In genomic region chr17:64490664-64491063, GRCm38 (mm10) we compare ENCODE assay signal across 21 mouse cellular contexts.
DNase-seq lines count a peak whose midpoint lies in the region; ATAC-seq lines count a peak whose summit lies in the region.
"Had no signal": no experiment of that assay in that cellular context is flagged by ENCODE, and none has a peak within 500 bp of the region (broad histone marks: within the 10 kb centered on the region; RNA-seq: fewer than 3 reads in every experiment).

No protein-coding gene starts in this region.

- H3K27ac ChIP-seq in forebrain, embryonic 11.5 days (ENCODE audit: low read depth, low read length), result no peak overlapping the region
- no peak overlapping the region for H3K27ac ChIP-seq in forebrain, embryonic 10.5 days
- H3K27ac ChIP-seq in neural tube, embryonic 12.5 days, result no peak overlapping the region
- no peak overlapping the region for H3K27ac ChIP-seq in neural tube, embryonic 15.5 days (replicated peaks)
- no peak overlapping the region for H3K27ac ChIP-seq in hindbrain, embryonic 12.5 days
- H3K27ac ChIP-seq in midbrain, embryonic 16.5 days (ENCODE audit: low read length), result no peak overlapping the region
- H3K27ac ChIP-seq in kidney, embryonic 15.5 days, result no peak overlapping the region
- H3K27ac ChIP-seq: embryonic facial prominence, embryonic 10.5 days; liver, embryonic 15.5 days had no signal

- no peak overlapping the region for H3K4me2 ChIP-seq in forebrain, embryonic 11.5 days (ENCODE audit: low read depth, low read length, severe bottlenecking)
- H3K4me2 ChIP-seq in neural tube, embryonic 12.5 days (replicated peaks), result no peak overlapping the region
- H3K4me2 ChIP-seq in neural tube, embryonic 15.5 days, result no peak overlapping the region
- H3K4me2 ChIP-seq in hindbrain, embryonic 12.5 days (replicated peaks), result no peak overlapping the region
- H3K4me2 ChIP-seq in midbrain, embryonic 16.5 days (ENCODE audit: low read length), result no peak overlapping the region
- no peak overlapping the region for H3K4me2 ChIP-seq in kidney, embryonic 15.5 days
- H3K4me2 ChIP-seq: liver, embryonic 15.5 days; lung, embryonic 15.5 days had no signal

- peak; percentile 37; the same call in 1 of the 2 replicates for ATAC-seq in forebrain, embryonic 11.5 days (replicated peaks; ENCODE audit: low FRiP score)
- 0 out of 2 replicates have a peak, but pooled peaks have one; percentile 56 for ATAC-seq in neural tube, embryonic 12.5 days (ENCODE audit: low FRiP score, low read depth)
- no peak for ATAC-seq in neural tube, embryonic 15.5 days (ENCODE audit: low FRiP score)
- peak; percentile 87 for ATAC-seq in hindbrain, embryonic 12.5 days (ENCODE audit: low FRiP score)
- 0 out of 2 replicates have a peak, but pooled peaks have one; percentile 28 for ATAC-seq in midbrain, embryonic 16.5 days
- ATAC-seq in kidney, embryonic 15.5 days (replicated peaks; ENCODE audit: low FRiP score), result no peak

- no peaks in the 10 kb centered on the region for H3K9me3 ChIP-seq in forebrain, embryonic 11.5 days (ENCODE audit: control insufficient read depth, low read length)
- no peaks in the 10 kb centered on the region for H3K9me3 ChIP-seq in forebrain, embryonic 10.5 days
- H3K9me3 ChIP-seq in neural tube, embryonic 12.5 days, result no peaks in the 10 kb centered on the region
- H3K9me3 ChIP-seq in neural tube, embryonic 15.5 days (replicated peaks), result no peaks in the 10 kb centered on the region
- no peaks in the 10 kb centered on the region for H3K9me3 ChIP-seq in hindbrain, embryonic 12.5 days (replicated peaks)
- H3K9me3 ChIP-seq in midbrain, embryonic 16.5 days (replicated peaks; ENCODE audit: control insufficient read depth, low read length, poor library complexity, severe bottlenecking), result no peaks in the 10 kb centered on the region
- no peaks in the 10 kb centered on the region for H3K9me3 ChIP-seq in kidney, embryonic 15.5 days (replicated peaks)
- H3K9me3 ChIP-seq: embryonic facial prominence, embryonic 10.5 days; liver, embryonic 15.5 days; lung, embryonic 15.5 days had no signal

- H3K27me3 ChIP-seq in forebrain, embryonic 11.5 days (ENCODE audit: control insufficient read depth, insufficient read depth, low read length), result no peaks in the 10 kb centered on the region
- H3K27me3 ChIP-seq in forebrain, embryonic 10.5 days (ENCODE audit: poor library complexity, severe bottlenecking), result no peaks in the 10 kb centered on the region
- no peaks in the 10 kb centered on the region for H3K27me3 ChIP-seq in neural tube, embryonic 12.5 days (replicated peaks)
- no peaks in the 10 kb centered on the region for H3K27me3 ChIP-seq in neural tube, embryonic 15.5 days (replicated peaks)
- no peaks in the 10 kb centered on the region for H3K27me3 ChIP-seq in hindbrain, embryonic 12.5 days
- no peaks in the 10 kb centered on the region for H3K27me3 ChIP-seq in midbrain, embryonic 16.5 days (ENCODE audit: control insufficient read depth, insufficient read depth, low read depth, low read length)
- no peaks in the 10 kb centered on the region for H3K27me3 ChIP-seq in kidney, embryonic 15.5 days
- H3K27me3 ChIP-seq: liver, embryonic 15.5 days; lung, embryonic 15.5 days had no signal

- H3K4me1 ChIP-seq in forebrain, embryonic 11.5 days (replicated peaks; ENCODE audit: control insufficient read depth, insufficient read depth, low read length), result no peaks in the 10 kb centered on the region
- H3K4me1 ChIP-seq in forebrain, embryonic 10.5 days, result peaks cover 5% of the 10 kb centered on the region; the same call in 1 of the 2 replicates
- H3K4me1 ChIP-seq in neural tube, embryonic 12.5 days, result no peaks in the 10 kb centered on the region
- no peaks in the 10 kb centered on the region for H3K4me1 ChIP-seq in neural tube, embryonic 15.5 days
- 0 out of 2 replicates have a peak, but pooled peaks cover 3% of the 10 kb centered on the region for H3K4me1 ChIP-seq in hindbrain, embryonic 12.5 days
- no peaks in the 10 kb centered on the region for H3K4me1 ChIP-seq in midbrain, embryonic 16.5 days (ENCODE audit: control insufficient read depth, insufficient read depth, low read length)
- H3K4me1 ChIP-seq in kidney, embryonic 15.5 days, result peaks cover 11% of the 10 kb centered on the region
- H3K4me1 ChIP-seq: embryonic facial prominence, embryonic 10.5 days; liver, embryonic 15.5 days; lung, embryonic 15.5 days had no signal

- DNase-seq in forebrain, embryonic 11.5 days (ENCODE audit: low spot score), result no peak
- no peak for DNase-seq in forebrain, embryonic 10.5 days (ENCODE audit: extremely low spot score, low spot score)
- no peak for DNase-seq in right cerebral cortex, postnatal 14 days
- DNase-seq: adrenal gland, postnatal 14 days; cerebellum, adult 9-10 months; gastrocnemius, postnatal 25 days; heart, adult 18-20 months; kidney, adult 11 months; kidney, postnatal 4 days; lung, postnatal 36 days; retina, postnatal 1 day; thymus, postnatal 14 days had no signal

- WGBS in forebrain, embryonic 11.5 days, result 74% methylated on average over 7 of the region's 7 CpGs
- 93% methylated on average over 7 of the region's 7 CpGs for WGBS in forebrain, embryonic 10.5 days
- 79% methylated on average over 7 of the region's 7 CpGs for WGBS in neural tube, embryonic 12.5 days
- WGBS in neural tube, embryonic 15.5 days, result 50% methylated on average over 7 of the region's 7 CpGs
- 63% methylated on average over 7 of the region's 7 CpGs for WGBS in hindbrain, embryonic 12.5 days
- WGBS in midbrain, embryonic 16.5 days, result 54% methylated on average over 7 of the region's 7 CpGs
- WGBS in kidney, embryonic 15.5 days, result 93% methylated on average over 7 of the region's 7 CpGs

- no peak overlapping the region for H3K9ac ChIP-seq in forebrain, embryonic 11.5 days (ENCODE audit: low read length)
- no peak overlapping the region for H3K9ac ChIP-seq in neural tube, embryonic 12.5 days
- no peak overlapping the region for H3K9ac ChIP-seq in neural tube, embryonic 15.5 days (replicated peaks)
- H3K9ac ChIP-seq in hindbrain, embryonic 12.5 days, result no peak overlapping the region
- no peak overlapping the region for H3K9ac ChIP-seq in midbrain, embryonic 16.5 days (ENCODE audit: low read depth, low read length)
- no peak overlapping the region for H3K9ac ChIP-seq in kidney, embryonic 15.5 days
- H3K9ac ChIP-seq: liver, embryonic 15.5 days; lung, embryonic 15.5 days had no signal

- no peaks in the 10 kb centered on the region for H3K36me3 ChIP-seq in forebrain, embryonic 11.5 days (ENCODE audit: control insufficient read depth, insufficient read depth, low read length)
- no peaks in the 10 kb centered on the region for H3K36me3 ChIP-seq in forebrain, embryonic 10.5 days (replicated peaks)
- H3K36me3 ChIP-seq in neural tube, embryonic 12.5 days, result no peaks in the 10 kb centered on the region
- no peaks in the 10 kb centered on the region for H3K36me3 ChIP-seq in neural tube, embryonic 15.5 days
- no peaks in the 10 kb centered on the region for H3K36me3 ChIP-seq in hindbrain, embryonic 12.5 days
- H3K36me3 ChIP-seq in midbrain, embryonic 16.5 days (ENCODE audit: control insufficient read depth, insufficient read depth, low read length), result no peaks in the 10 kb centered on the region
- no peaks in the 10 kb centered on the region for H3K36me3 ChIP-seq in kidney, embryonic 15.5 days
- H3K36me3 ChIP-seq: embryonic facial prominence, embryonic 10.5 days; liver, embryonic 15.5 days; lung, embryonic 15.5 days had no signal

- no peak overlapping the region for H3K4me3 ChIP-seq in forebrain, embryonic 11.5 days (ENCODE audit: low read depth, low read length)
- H3K4me3 ChIP-seq in forebrain, embryonic 10.5 days, result no peak overlapping the region
- H3K4me3 ChIP-seq in neural tube, embryonic 12.5 days, result no peak overlapping the region
- H3K4me3 ChIP-seq in neural tube, embryonic 15.5 days (replicated peaks), result no peak overlapping the region
- no peak overlapping the region for H3K4me3 ChIP-seq in hindbrain, embryonic 12.5 days
- no peak overlapping the region for H3K4me3 ChIP-seq in midbrain, embryonic 16.5 days (ENCODE audit: low read depth, low read length)
- no peak overlapping the region for H3K4me3 ChIP-seq in kidney, embryonic 15.5 days (replicated peaks)
- H3K4me3 ChIP-seq: embryonic facial prominence, embryonic 10.5 days; liver, embryonic 15.5 days; lung, embryonic 15.5 days; myocyte had no signal

Comparison
In these comparisons a context has a peak if more than half of its experiments do, and no peak if none do; other contexts are left out.
1. ATAC-seq: peak in forebrain, embryonic 11.5 days (single experiment), neural tube, embryonic 12.5 days (single experiment), hindbrain, embryonic 12.5 days (single experiment) and midbrain, embryonic 16.5 days (single experiment); none in neural tube, embryonic 15.5 days (single experiment) and kidney, embryonic 15.5 days (single experiment).